In the genomic region with DNA sequence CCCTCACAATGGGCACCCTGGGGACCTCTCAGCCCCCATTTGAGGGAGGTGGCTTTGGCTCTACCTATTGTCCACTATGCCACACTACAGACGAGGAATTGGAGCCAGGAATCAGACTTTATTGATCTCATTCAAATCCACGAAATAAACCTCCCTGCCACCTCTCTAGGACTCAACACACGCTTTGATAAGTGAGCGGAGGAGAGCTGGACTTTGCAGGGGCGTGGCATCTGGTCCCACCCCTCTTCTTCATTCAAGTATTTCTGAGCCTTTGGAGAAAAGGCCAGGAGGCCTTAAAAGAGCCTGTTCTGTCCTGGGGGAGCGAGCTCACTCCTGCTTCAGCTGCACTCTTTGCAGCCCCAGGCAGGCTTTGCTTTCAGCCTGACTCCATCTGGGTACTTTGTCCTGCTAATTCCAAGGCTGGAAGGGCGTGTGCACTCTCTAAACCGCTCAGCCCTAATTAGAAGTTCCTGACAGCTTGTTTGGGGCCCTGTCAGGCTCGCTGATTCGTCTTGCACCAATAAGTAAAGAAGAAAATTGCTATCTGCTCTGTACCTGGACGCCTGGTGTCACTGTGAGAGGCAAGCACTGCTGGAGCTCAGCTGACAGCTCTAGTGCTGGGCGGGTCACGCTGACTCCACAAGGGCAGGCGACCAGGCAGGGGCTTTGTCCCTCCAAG, we compare ENCODE assay signal across 10 mouse cellular contexts.
DNase-seq lines count a peak whose midpoint lies in the region; ATAC-seq and TF ChIP-seq lines count a peak whose summit lies in the region.
"Had no signal": no experiment of that assay in that cellular context is flagged by ENCODE, and none has a peak within 500 bp of the region (broad histone marks: within the 10 kb centered on the region; RNA-seq: fewer than 3 reads in every experiment).

No protein-coding gene starts in this region.

- peaks cover 49% of the 10 kb centered on the region for H3K4me1 ChIP-seq in heart, embryonic 13.5 days
- peaks cover 29% of the 10 kb centered on the region for H3K4me1 ChIP-seq in heart, embryonic 11.5 days (ENCODE audit: control insufficient read depth, insufficient read depth, low read length)
- peaks cover 13 to 23% of the 10 kb centered on the region in 2 experiments for H3K4me1 ChIP-seq in ES-E14 (ENCODE audit: control insufficient read depth in 2 of 2, insufficient read depth in 2 of 2, low read length in 2 of 2, poor library complexity in 1 of 2)
- H3K4me1 ChIP-seq in forebrain, embryonic 12.5 days: peaks cover 44% of the 10 kb centered on the region
- H3K4me1 ChIP-seq in midbrain, embryonic 11.5 days (ENCODE audit: control insufficient read depth, insufficient read depth, low read length): peaks cover 13% of the 10 kb centered on the region
- no peaks in the 10 kb centered on the region for H3K4me1 ChIP-seq in kidney, adult 2 months (ENCODE audit: control insufficient read depth, insufficient read depth, low read length)

- TF ChIP-seq CTCF in kidney, adult 2 months (conservative IDR thresholded peaks at IDR 0.05; ENCODE audit: insufficient read depth, insufficient read length, low read depth, low read length): no peak

- peak overlapping the region; percentile 37; the same call in 1 of the 2 replicates for H3K9ac ChIP-seq in heart, embryonic 13.5 days
- H3K9ac ChIP-seq in heart, embryonic 11.5 days (ENCODE audit: low read depth, low read length): no peak overlapping the region; the same call in 1 of the 2 replicates
- H3K9ac ChIP-seq in ES-E14 (ENCODE audit: insufficient read depth, low read depth, low read length, poor library complexity, severe bottlenecking): no peak overlapping the region
- H3K9ac ChIP-seq in forebrain, embryonic 12.5 days: no peak overlapping the region; the same call in 1 of the 2 replicates
- H3K9ac ChIP-seq in midbrain, embryonic 11.5 days (ENCODE audit: low read length): 0 out of 2 replicates have a peak overlapping the region, but pooled peaks have one; percentile 20

- 0 out of 2 replicates have a peak, but pooled peaks cover 4% of the 10 kb centered on the region for H3K27me3 ChIP-seq in heart, embryonic 13.5 days (replicated peaks)
- peaks cover 3% of the 10 kb centered on the region; the same call in 1 of the 2 replicates for H3K27me3 ChIP-seq in heart, embryonic 11.5 days (ENCODE audit: control insufficient read depth, insufficient read depth, low read length)
- peaks cover 6% of the 10 kb centered on the region; the same call in 1 of the 2 replicates for H3K27me3 ChIP-seq in forebrain, embryonic 12.5 days
- H3K27me3 ChIP-seq in midbrain, embryonic 11.5 days (ENCODE audit: control insufficient read depth, insufficient read depth, low read length): no peaks in the 10 kb centered on the region
- no peaks in the 10 kb centered on the region for H3K27me3 ChIP-seq in kidney, adult 2 months (replicated peaks; ENCODE audit: control insufficient read depth, insufficient read depth, low read length)

- ATAC-seq in heart, embryonic 13.5 days (ENCODE audit: extremely low read depth, insufficient number of reproducible peaks, low FRiP score, low TSS enrichment): no peak
- ATAC-seq in heart, embryonic 11.5 days (replicated peaks; ENCODE audit: insufficient number of reproducible peaks, low FRiP score, low TSS enrichment): no peak
- ATAC-seq in forebrain, embryonic 12.5 days (ENCODE audit: low FRiP score): peak; percentile 66
- ATAC-seq in midbrain, embryonic 11.5 days (ENCODE audit: low FRiP score): peak; percentile 27; the same call in 1 of the 2 replicates

- 24% methylated on average over 14 of the region's 14 CpGs for WGBS in heart, embryonic 13.5 days
- WGBS in heart, embryonic 11.5 days (ENCODE audit: insufficient replicate concordance): 17% methylated on average over 14 of the region's 14 CpGs
- 2% methylated on average over 14 of the region's 14 CpGs for WGBS in forebrain, embryonic 12.5 days
- 9% methylated on average over 14 of the region's 14 CpGs for WGBS in midbrain, embryonic 11.5 days
- 64% methylated on average over 14 of the region's 14 CpGs for WGBS in kidney, adult 2 months

- DNase-seq in ES-E14 (ENCODE audit: low read depth, low spot score): peak; percentile 63
- DNase-seq in midbrain, embryonic 11.5 days (ENCODE audit: low spot score, missing footprints): peak; percentile 88
- DNase-seq in testis, postnatal 14 days (ENCODE audit: low spot score): no peak
- DNase-seq in left cerebral cortex, adult 9 months (ENCODE audit: low spot score in 2 of 2): no peak
- no peak for DNase-seq in kidney, adult 2 months
- DNase-seq: cerebellum, adult 8-10 months had no signal

- no peak overlapping the region for H3K4me3 ChIP-seq in heart, embryonic 13.5 days
- no peak overlapping the region for H3K4me3 ChIP-seq in heart, embryonic 11.5 days (ENCODE audit: low read depth, low read length)
- no peak overlapping the region; a peak in 1 of 4 replicates for H3K4me3 ChIP-seq in ES-E14 (ENCODE audit: insufficient read depth in 1 of 2, low read depth in 1 of 2, low read length in 2 of 2, poor library complexity in 1 of 2, severe bottlenecking in 1 of 2)
- no peak overlapping the region for H3K4me3 ChIP-seq in forebrain, embryonic 12.5 days (replicated peaks)
- no peak overlapping the region for H3K4me3 ChIP-seq in midbrain, embryonic 11.5 days (ENCODE audit: low read depth, low read length)
- no peak overlapping the region for H3K4me3 ChIP-seq in kidney, adult 2 months (ENCODE audit: insufficient read depth, low read depth, low read length)
- H3K4me3 ChIP-seq: left cerebral cortex, adult 2 months had no signal

- peak overlapping the region; percentile 29; the same call in 1 of the 2 replicates for H3K27ac ChIP-seq in heart, embryonic 13.5 days (replicated peaks)
- no peak overlapping the region for H3K27ac ChIP-seq in heart, embryonic 11.5 days (ENCODE audit: low read depth, low read length)
- H3K27ac ChIP-seq in ES-E14 (ENCODE audit: insufficient read depth, low read depth, low read length, poor library complexity, severe bottlenecking): peak overlapping the region; percentile 62; the same call in 1 of the 2 replicates
- peak overlapping the region; percentile 83 for H3K27ac ChIP-seq in forebrain, embryonic 12.5 days
- no peak overlapping the region; the same call in 1 of the 2 replicates for H3K27ac ChIP-seq in midbrain, embryonic 11.5 days (ENCODE audit: low read depth, low read length)
- H3K27ac ChIP-seq in kidney, adult 2 months (ENCODE audit: insufficient read depth, low read depth, low read length): no peak overlapping the region
- H3K27ac ChIP-seq: left cerebral cortex, adult 2 months had no signal

- TF ChIP-seq POLR2A in kidney, adult 2 months (IDR thresholded peaks at IDR 0.05; ENCODE audit: low read depth, low read length): no peak

- in situ Hi-C loops in ES-E14 (cut with MboI; ENCODE audit: low sequenced_read_pairs in 2 of 2, unreplicated experiment in 2 of 2): no loop called here

- H3K9me3 ChIP-seq in heart, embryonic 13.5 days: no peaks in the 10 kb centered on the region
- no peaks in the 10 kb centered on the region for H3K9me3 ChIP-seq in heart, embryonic 11.5 days (replicated peaks; ENCODE audit: control insufficient read depth, low read length)
- no peaks in the 10 kb centered on the region for H3K9me3 ChIP-seq in ES-E14 (ENCODE audit: control insufficient read depth, insufficient read depth, low read depth, low read length)
- H3K9me3 ChIP-seq in forebrain, embryonic 12.5 days: no peaks in the 10 kb centered on the region
- H3K9me3 ChIP-seq in midbrain, embryonic 11.5 days (ENCODE audit: control insufficient read depth, low read length): no peaks in the 10 kb centered on the region

- H3K4me2 ChIP-seq in heart, embryonic 13.5 days: 0 out of 2 replicates have a peak overlapping the region, but pooled peaks have one; percentile 9
- H3K4me2 ChIP-seq in heart, embryonic 11.5 days: no peak overlapping the region
- H3K4me2 ChIP-seq in forebrain, embryonic 12.5 days: peak overlapping the region; percentile 21
- H3K4me2 ChIP-seq in midbrain, embryonic 11.5 days: no peak overlapping the region

- no peaks in the 10 kb centered on the region for H3K36me3 ChIP-seq in heart, embryonic 13.5 days
- no peaks in the 10 kb centered on the region for H3K36me3 ChIP-seq in heart, embryonic 11.5 days (ENCODE audit: control insufficient read depth, insufficient read depth, low read length)
- no peaks in the 10 kb centered on the region for H3K36me3 ChIP-seq in ES-E14 (ENCODE audit: control insufficient read depth, insufficient read depth, low read length, poor library complexity, severe bottlenecking)
- H3K36me3 ChIP-seq in forebrain, embryonic 12.5 days (replicated peaks): no peaks in the 10 kb centered on the region
- H3K36me3 ChIP-seq in midbrain, embryonic 11.5 days (ENCODE audit: control insufficient read depth, insufficient read depth, low read length): no peaks in the 10 kb centered on the region
- H3K36me3 ChIP-seq in kidney, adult 2 months (ENCODE audit: control insufficient read depth, insufficient read depth, low read length): no peaks in the 10 kb centered on the region

TF ChIP-seq in ES-E14, 5 proteins besides CTCF, POLR2A, EP300 and RAD21:
- TF ChIP-seq ZNF384 (IDR thresholded peaks at IDR 0.05; ENCODE audit: low read depth, low read length): no peak
- no peak for TF ChIP-seq HCFC1 (IDR thresholded peaks at IDR 0.05; ENCODE audit: borderline replicate concordance, insufficient read depth, low read length)
- TF ChIP-seq CHD2 (IDR thresholded peaks at IDR 0.05; ENCODE audit: low read depth, low read length): no peak
- TF ChIP-seq ZC3H11A (IDR thresholded peaks at IDR 0.05; ENCODE audit: borderline replicate concordance, low read depth, low read length): no peak
- no peak for TF ChIP-seq MAFK (IDR thresholded peaks at IDR 0.05; ENCODE audit: insufficient read depth, low read depth, low read length)

Comparison
In these comparisons a context has a peak if more than half of its experiments do, and no peak if none do; other contexts are left out.
1. H3K27ac ChIP-seq: peak in heart, embryonic 13.5 days (single experiment), ES-E14 (single experiment) and forebrain, embryonic 12.5 days (single experiment); none in heart, embryonic 11.5 days (single experiment), midbrain, embryonic 11.5 days (single experiment) and kidney, adult 2 months (single experiment).
2. H3K4me2 ChIP-seq: peak in heart, embryonic 13.5 days (single experiment) and forebrain, embryonic 12.5 days (single experiment); none in heart, embryonic 11.5 days (single experiment) and midbrain, embryonic 11.5 days (single experiment).
3. H3K9ac ChIP-seq: peak in heart, embryonic 13.5 days (single experiment) and midbrain, embryonic 11.5 days (single experiment); none in heart, embryonic 11.5 days (single experiment), ES-E14 (single experiment) and forebrain, embryonic 12.5 days (single experiment).
4. ATAC-seq: peak in forebrain, embryonic 12.5 days (single experiment) and midbrain, embryonic 11.5 days (single experiment); none in heart, embryonic 13.5 days (single experiment) and heart, embryonic 11.5 days (single experiment).
5. DNase-seq: peak in ES-E14 (single experiment) and midbrain, embryonic 11.5 days (single experiment); none in testis, postnatal 14 days (single experiment), left cerebral cortex, adult 9 months (0 of 2) and kidney, adult 2 months (single experiment).